Mouse (Mus musculus): Measurements from ENCODE around the gene Syne1. TPM values are rescaled to one million over a fixed set of nuclear protein-coding genes. Genes with fewer than 3 reads are reported as not detected.

Gene Syne1
- total RNA-seq, 1 experiment = 7.1 TPM

GRCm38 (mm10) chr10:5378969-5379368 is 172.3 kb downstream of the Syne1 start:
- Histone ChIP-seq H3K36me3 (ENCODE audit: control insufficient read depth, insufficient read depth, low read length, poor library complexity, severe bottlenecking) (no peaks in the 10 kb centered on the region), H3K9ac (ENCODE audit: insufficient read depth, low read depth, low read length, poor library complexity, severe bottlenecking) (no peak overlapping the region), H3K4me3 (ENCODE audit: insufficient read depth in 1 of 2, low read depth in 1 of 2, low read length in 2 of 2, poor library complexity in 1 of 2, severe bottlenecking in 1 of 2) (no peak overlapping the region), H3K9me3 (ENCODE audit: control insufficient read depth, insufficient read depth, low read depth, low read length) (no peaks in the 10 kb centered on the region), H3K27ac (ENCODE audit: insufficient read depth, low read depth, low read length, poor library complexity, severe bottlenecking) (no peak overlapping the region), H3K4me1 (ENCODE audit: control insufficient read depth in 2 of 2, insufficient read depth in 2 of 2, low read length in 2 of 2, poor library complexity in 1 of 2) (no peaks in the 10 kb centered on the region)
- no peak for DNase-seq (ENCODE audit: low read depth, low spot score)
- TF ChIP-seq HCFC1 (IDR thresholded peaks at IDR 0.05; ENCODE audit: borderline replicate concordance, insufficient read depth, low read length) (no peak), ZNF384 (IDR thresholded peaks at IDR 0.05; ENCODE audit: low read depth, low read length) (no peak), CHD2 (IDR thresholded peaks at IDR 0.05; ENCODE audit: low read depth, low read length) (no peak), MAFK (IDR thresholded peaks at IDR 0.05; ENCODE audit: insufficient read depth, low read depth, low read length) (no peak), ZC3H11A (IDR thresholded peaks at IDR 0.05; ENCODE audit: borderline replicate concordance, low read depth, low read length) (no peak)
- in situ Hi-C loops (cut with MboI; ENCODE audit: low sequenced_read_pairs in 2 of 2, unreplicated experiment in 2 of 2) = no loop called here

GRCm38 (mm10) chr10:5369599-5369998 is 181.7 kb downstream of the Syne1 start:
- TF ChIP-seq CHD2 (IDR thresholded peaks at IDR 0.05; ENCODE audit: low read depth, low read length) = no peak
- Histone ChIP-seq H3K36me3 (ENCODE audit: control insufficient read depth, insufficient read depth, low read length, poor library complexity, severe bottlenecking) (no peaks in the 10 kb centered on the region), H3K9me3 (ENCODE audit: control insufficient read depth, insufficient read depth, low read depth, low read length) (no peaks in the 10 kb centered on the region), H3K4me1 (ENCODE audit: control insufficient read depth in 2 of 2, insufficient read depth in 2 of 2, low read length in 2 of 2, poor library complexity in 1 of 2) (no peaks in the 10 kb centered on the region), H3K27ac (ENCODE audit: insufficient read depth, low read depth, low read length, poor library complexity, severe bottlenecking) (no peak overlapping the region), H3K9ac (ENCODE audit: insufficient read depth, low read depth, low read length, poor library complexity, severe bottlenecking) (no peak overlapping the region), H3K4me3 (ENCODE audit: insufficient read depth in 1 of 2, low read depth in 1 of 2, low read length in 2 of 2, poor library complexity in 1 of 2, severe bottlenecking in 1 of 2) (no peak overlapping the region)
- DNase-seq (ENCODE audit: low read depth, low spot score) = no peak
- in situ Hi-C loops (cut with MboI; ENCODE audit: low sequenced_read_pairs in 2 of 2, unreplicated experiment in 2 of 2) = no loop called here

GRCm38 (mm10) chr10:5368266-5368665 is 183.0 kb downstream of the Syne1 start:
- DNase-seq (ENCODE audit: low read depth, low spot score) = no peak
- TF ChIP-seq HCFC1 (IDR thresholded peaks at IDR 0.05; ENCODE audit: borderline replicate concordance, insufficient read depth, low read length) (no peak), ZC3H11A (IDR thresholded peaks at IDR 0.05; ENCODE audit: borderline replicate concordance, low read depth, low read length) (no peak), CHD2 (IDR thresholded peaks at IDR 0.05; ENCODE audit: low read depth, low read length) (no peak), ZNF384 (IDR thresholded peaks at IDR 0.05; ENCODE audit: low read depth, low read length) (no peak), MAFK (IDR thresholded peaks at IDR 0.05; ENCODE audit: insufficient read depth, low read depth, low read length) (no peak)
- Histone ChIP-seq H3K4me3 (ENCODE audit: insufficient read depth in 1 of 2, low read depth in 1 of 2, low read length in 2 of 2, poor library complexity in 1 of 2, severe bottlenecking in 1 of 2) (no peak overlapping the region), H3K36me3 (ENCODE audit: control insufficient read depth, insufficient read depth, low read length, poor library complexity, severe bottlenecking) (no peaks in the 10 kb centered on the region), H3K9me3 (ENCODE audit: control insufficient read depth, insufficient read depth, low read depth, low read length) (no peaks in the 10 kb centered on the region), H3K4me1 (ENCODE audit: control insufficient read depth in 2 of 2, insufficient read depth in 2 of 2, low read length in 2 of 2, poor library complexity in 1 of 2) (no peaks in the 10 kb centered on the region), H3K9ac (ENCODE audit: insufficient read depth, low read depth, low read length, poor library complexity, severe bottlenecking) (no peak overlapping the region), H3K27ac (ENCODE audit: insufficient read depth, low read depth, low read length, poor library complexity, severe bottlenecking) (no peak overlapping the region)
- in situ Hi-C loops (cut with MboI; ENCODE audit: low sequenced_read_pairs in 2 of 2, unreplicated experiment in 2 of 2) = no loop called here

GRCm38 (mm10) chr10:5367465-5368011 is 183.7 kb downstream of the Syne1 start:
- Histone ChIP-seq H3K4me1 (ENCODE audit: control insufficient read depth in 2 of 2, insufficient read depth in 2 of 2, low read length in 2 of 2, poor library complexity in 1 of 2) (no peaks in the 10 kb centered on the region), H3K36me3 (ENCODE audit: control insufficient read depth, insufficient read depth, low read length, poor library complexity, severe bottlenecking) (no peaks in the 10 kb centered on the region), H3K9ac (ENCODE audit: insufficient read depth, low read depth, low read length, poor library complexity, severe bottlenecking) (no peak overlapping the region), H3K9me3 (ENCODE audit: control insufficient read depth, insufficient read depth, low read depth, low read length) (no peaks in the 10 kb centered on the region), H3K4me3 (ENCODE audit: insufficient read depth in 1 of 2, low read depth in 1 of 2, low read length in 2 of 2, poor library complexity in 1 of 2, severe bottlenecking in 1 of 2) (no peak overlapping the region), H3K27ac (ENCODE audit: insufficient read depth, low read depth, low read length, poor library complexity, severe bottlenecking) (no peak overlapping the region)
- TF ChIP-seq ZC3H11A (IDR thresholded peaks at IDR 0.05; ENCODE audit: borderline replicate concordance, low read depth, low read length) = no peak
- no peak for TF ChIP-seq CHD2 (IDR thresholded peaks at IDR 0.05; ENCODE audit: low read depth, low read length)
- no peak for TF ChIP-seq MAFK (IDR thresholded peaks at IDR 0.05; ENCODE audit: insufficient read depth, low read depth, low read length)
- TF ChIP-seq HCFC1 (IDR thresholded peaks at IDR 0.05; ENCODE audit: borderline replicate concordance, insufficient read depth, low read length) = no peak
- TF ChIP-seq ZNF384 (IDR thresholded peaks at IDR 0.05; ENCODE audit: low read depth, low read length) = no peak
- DNase-seq (ENCODE audit: low read depth, low spot score) = no peak
- in situ Hi-C loops (cut with MboI; ENCODE audit: low sequenced_read_pairs in 2 of 2, unreplicated experiment in 2 of 2) = no loop called here

- H3K4me3 ChIP-seq (ENCODE audit: insufficient read depth in 1 of 2, low read depth in 1 of 2, low read length in 2 of 2, poor library complexity in 1 of 2, severe bottlenecking in 1 of 2) = no peak overlapping the region
- in situ Hi-C loops (cut with MboI; ENCODE audit: low sequenced_read_pairs in 2 of 2, unreplicated experiment in 2 of 2) = no loop called here
- no peaks in the 10 kb centered on the region for H3K36me3 ChIP-seq (ENCODE audit: control insufficient read depth, insufficient read depth, low read length, poor library complexity, severe bottlenecking)
- no peak overlapping the region for H3K9ac ChIP-seq (ENCODE audit: insufficient read depth, low read depth, low read length, poor library complexity, severe bottlenecking)
- no peaks in the 10 kb centered on the region for H3K9me3 ChIP-seq (ENCODE audit: control insufficient read depth, insufficient read depth, low read depth, low read length)
- no peak overlapping the region for H3K27ac ChIP-seq (ENCODE audit: insufficient read depth, low read depth, low read length, poor library complexity, severe bottlenecking)
- TF ChIP-seq ZC3H11A (IDR thresholded peaks at IDR 0.05; ENCODE audit: borderline replicate concordance, low read depth, low read length) = no peak
- no peak for TF ChIP-seq CHD2 (IDR thresholded peaks at IDR 0.05; ENCODE audit: low read depth, low read length)
- TF ChIP-seq ZNF384 (IDR thresholded peaks at IDR 0.05; ENCODE audit: low read depth, low read length) = no peak
- no peak for TF ChIP-seq MAFK (IDR thresholded peaks at IDR 0.05; ENCODE audit: insufficient read depth, low read depth, low read length)
- TF ChIP-seq HCFC1 (IDR thresholded peaks at IDR 0.05; ENCODE audit: borderline replicate concordance, insufficient read depth, low read length) = no peak
- no peak for DNase-seq (ENCODE audit: low read depth, low spot score)
- H3K4me1 ChIP-seq (ENCODE audit: control insufficient read depth in 2 of 2, insufficient read depth in 2 of 2, low read length in 2 of 2, poor library complexity in 1 of 2) = no peaks in the 10 kb centered on the region
These were observed 190.7 kb downstream of the Syne1 start for GRCm38 (mm10) chr10:5360560-5360959.
